Mouse (Mus musculus) small intestine, adult 2 months (tissue): ENCODE measurements around the gene Ccl27a.

Experiments
- CTCF ChIP-seq: fragments of 200-500 bp; IDR thresholded peaks from 2 replicates; pipeline ENCODE4 v1.5.1; 2012; ENCODE audit warnings: low read depth, mild to moderate bottlenecking, control low read depth, inconsistent platforms, low read length, moderate library complexity, mixed read lengths; ENCODE audit not compliant: insufficient replicate concordance, insufficient read length; ENCODE audit errors: extremely low read depth
- POLR2A ChIP-seq: fragments of 200-500 bp; IDR thresholded peaks from 2 replicates; pipeline ENCODE4 v1.6.1; 2012; ENCODE audit warnings: low read depth, mild to moderate bottlenecking, control low read depth, inconsistent platforms, low read length, moderate library complexity

GRCm38 (mm10) chr4:41759206-41759605, 14.8 kb downstream of the Ccl27a start:
- TF ChIP-seq CTCF (no peak), POLR2A (no peak)
